Mouse (Mus musculus) heart, postnatal 0 days (tissue): ENCODE data around the gene Arap1.

Source experiments
- CTCF ChIP-seq: IDR thresholded peaks from 2 replicates; pipeline ENCODE4 v1.5.1; 2016; ENCODE audit warnings: antibody characterized with exemption, control low read depth, low read depth
- EP300 ChIP-seq: IDR thresholded peaks from 2 replicates; pipeline ENCODE4 v1.6.1; 2016; ENCODE audit warnings: antibody characterized with exemption, low read depth

DNA sequence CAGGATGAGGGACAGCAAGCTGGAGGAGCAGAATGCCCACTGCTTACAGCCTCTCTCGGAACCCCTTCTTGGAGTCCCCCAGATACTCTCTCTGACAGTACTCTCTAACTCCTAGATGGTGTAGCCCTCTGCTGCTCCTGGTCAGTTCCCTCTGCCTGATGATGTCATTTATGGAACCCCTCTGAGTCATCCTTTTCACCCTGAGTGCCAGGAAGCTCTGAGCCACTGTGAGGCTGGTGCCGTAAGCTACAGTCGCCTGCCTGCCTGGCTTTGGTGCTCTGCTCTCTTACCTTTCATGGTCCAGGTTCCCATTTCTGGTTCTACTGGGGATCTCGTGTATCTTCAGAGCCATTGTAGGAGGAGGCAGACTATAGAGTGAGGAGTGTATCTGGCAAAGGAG lies 49.3 kb downstream of the Arap1 start:
- TF ChIP-seq CTCF, result no peak
- TF ChIP-seq EP300, result no peak
